Mouse (Mus musculus) left cerebral cortex, adult 6 months (tissue): ENCODE data around the gene Kat5. TPM values are rescaled to one million over a fixed set of nuclear protein-coding genes. Genes with fewer than 3 reads are reported as not detected.

Source experiments
- long read RNA-seq, 2 experiments: library from polyadenylated mRNA; unstranded; transcript quantifications; one replicate each; pipeline ENCODE4 v2.0.0; 2019 to 2020
- polyA plus RNA-seq: library from polyadenylated mRNA; unstranded; fragments of <200 nt; fragmentation: Nextera tagmentation; gene quantifications from 2 replicates; pipeline ENCODE4 v1.2.3, GENCODE M21; 2021

The Kat5 gene
- polyA plus RNA-seq = 57.2 and 58.7 TPM in 2 replicates
- long read RNA-seq, experiment 1, transcript Kat5-211 (11 exons, 1,960 nt) = major isoform, 55 of 265 reads
- long read RNA-seq, experiment 1, transcript Kat5-202 (12 exons, 1,905 nt) = minor isoform, 27 of 265 reads
- long read RNA-seq, experiment 1, transcript Kat5-201 (14 exons, 2,154 nt) = minor isoform, 37 of 265 reads
- long read RNA-seq, experiment 1, transcript Kat5-206 (13 exons, 1,386 nt) = minor isoform, 36 of 265 reads
- long read RNA-seq, experiment 1, partial matches to known transcripts = 82 of 265 reads
- long read RNA-seq, experiment 1, other reads (novel, unspliced or antisense) = 27 of 265 reads
- long read RNA-seq, experiment 2, transcript Kat5-206 (13 exons, 1,386 nt) = minor isoform, 6 of 65 reads
- long read RNA-seq, experiment 2, transcript Kat5-201 (14 exons, 2,154 nt) = minor isoform, 6 of 65 reads
- long read RNA-seq, experiment 2, transcript Kat5-211 (11 exons, 1,960 nt) = major isoform, 10 of 65 reads
- long read RNA-seq, experiment 2, partial matches to known transcripts = 35 of 65 reads
- long read RNA-seq, experiment 2, other reads (novel, unspliced or antisense) = 5 of 65 reads

DNA sequence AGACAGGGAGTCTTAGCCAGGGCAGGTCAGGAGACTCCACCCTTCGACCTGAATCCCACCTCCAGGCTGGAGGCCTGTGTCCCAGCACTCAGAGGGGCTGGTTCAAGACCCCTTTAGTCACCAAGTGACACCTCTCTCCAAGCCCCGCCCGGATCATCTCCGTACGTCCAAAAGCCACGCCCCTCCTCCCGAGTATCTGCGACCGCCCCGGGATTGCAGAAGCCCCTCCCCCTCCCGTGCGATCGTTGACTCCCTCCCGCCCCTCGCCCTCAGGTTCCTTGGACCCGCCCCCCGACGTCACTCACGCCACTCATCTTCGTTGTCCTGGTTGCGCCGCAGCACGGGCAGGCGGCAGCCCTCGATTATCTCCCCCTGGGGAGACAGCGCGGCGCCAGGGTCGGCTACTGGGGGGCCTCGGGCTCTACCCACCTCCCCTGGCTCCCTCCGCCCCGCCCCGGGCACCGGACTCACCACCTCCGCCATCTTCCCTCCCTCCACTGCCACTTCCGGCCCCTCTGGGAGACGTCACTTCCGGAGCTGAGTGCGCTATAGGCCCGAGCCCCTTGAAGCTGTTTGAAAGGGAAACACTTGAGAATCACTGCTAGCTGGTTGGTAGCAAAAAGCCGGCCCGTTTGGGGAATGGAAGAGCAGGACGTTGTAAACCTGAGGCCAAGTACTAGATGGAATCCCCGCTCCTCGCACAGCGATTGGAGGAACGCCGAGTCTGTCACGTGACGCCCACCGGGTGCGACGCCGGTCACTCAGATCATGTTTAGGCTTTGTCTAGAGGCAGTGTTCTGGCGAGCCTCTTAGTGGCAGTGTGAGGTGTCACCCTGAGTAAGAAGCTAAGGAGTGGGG is at the start of gene Kat5:
Gene Kat5, minus strand, starts transcription at position 691 of the 858 bp plus-strand sequence.

DNA sequence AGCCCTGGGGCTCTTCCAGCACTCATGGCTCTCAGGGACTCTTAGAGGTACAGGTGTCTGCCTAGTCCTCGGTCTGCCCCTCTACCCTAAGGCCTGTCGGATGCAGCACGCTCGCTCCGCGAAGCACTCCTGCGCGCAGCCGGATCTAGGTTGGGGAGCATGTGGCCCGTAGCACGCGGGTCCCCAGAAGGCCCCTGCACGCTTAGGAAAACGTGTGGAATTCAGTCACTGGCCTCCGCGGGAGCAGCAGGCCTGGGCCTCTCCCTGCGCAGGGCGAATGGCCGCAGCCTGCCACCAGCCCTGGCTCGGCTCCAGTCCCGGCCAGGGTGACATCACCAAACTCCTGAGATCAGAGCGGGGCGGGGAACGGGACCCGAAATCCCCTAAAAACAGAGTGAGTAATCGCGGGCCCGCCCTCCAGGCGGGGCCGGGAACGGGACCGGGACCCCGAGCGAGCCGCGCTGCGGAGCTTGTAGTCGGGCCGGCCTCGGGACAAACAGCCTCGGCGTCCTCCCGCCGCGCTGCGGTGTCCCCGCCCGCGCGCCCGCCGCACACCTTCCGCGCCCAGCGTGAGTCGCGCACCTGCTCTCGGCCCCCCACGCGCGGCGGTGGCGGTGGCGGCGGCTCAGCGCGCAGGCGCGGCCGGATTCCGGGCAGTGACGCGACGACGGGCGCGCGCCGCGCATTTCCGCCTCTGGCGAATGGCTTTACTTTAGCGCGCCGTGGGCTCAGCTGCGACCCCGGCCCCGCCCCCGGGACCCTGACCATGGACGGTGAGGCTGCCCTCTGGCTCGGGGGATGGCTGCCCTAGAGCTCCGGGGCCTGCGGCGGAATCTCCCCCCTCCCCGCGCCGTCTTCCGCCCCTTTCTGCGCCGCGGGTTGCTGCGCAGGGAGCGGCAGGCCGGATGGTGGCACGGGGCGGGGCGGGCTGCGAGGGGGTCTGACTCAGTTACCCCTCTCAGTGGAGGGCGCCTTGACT is 27.3 kb upstream of the Kat5 start, which contains the start of gene Rela:
Gene Rela, plus strand, starts transcription at position 415 of the 979 bp plus-strand sequence.

GRCm38 (mm10) chr19:5601752-5602541 is 8.1 kb downstream of the Kat5 start, which contains the start of gene Rnaseh2c:
Gene Rnaseh2c (plus strand): TSS chr19:5601873.

DNA sequence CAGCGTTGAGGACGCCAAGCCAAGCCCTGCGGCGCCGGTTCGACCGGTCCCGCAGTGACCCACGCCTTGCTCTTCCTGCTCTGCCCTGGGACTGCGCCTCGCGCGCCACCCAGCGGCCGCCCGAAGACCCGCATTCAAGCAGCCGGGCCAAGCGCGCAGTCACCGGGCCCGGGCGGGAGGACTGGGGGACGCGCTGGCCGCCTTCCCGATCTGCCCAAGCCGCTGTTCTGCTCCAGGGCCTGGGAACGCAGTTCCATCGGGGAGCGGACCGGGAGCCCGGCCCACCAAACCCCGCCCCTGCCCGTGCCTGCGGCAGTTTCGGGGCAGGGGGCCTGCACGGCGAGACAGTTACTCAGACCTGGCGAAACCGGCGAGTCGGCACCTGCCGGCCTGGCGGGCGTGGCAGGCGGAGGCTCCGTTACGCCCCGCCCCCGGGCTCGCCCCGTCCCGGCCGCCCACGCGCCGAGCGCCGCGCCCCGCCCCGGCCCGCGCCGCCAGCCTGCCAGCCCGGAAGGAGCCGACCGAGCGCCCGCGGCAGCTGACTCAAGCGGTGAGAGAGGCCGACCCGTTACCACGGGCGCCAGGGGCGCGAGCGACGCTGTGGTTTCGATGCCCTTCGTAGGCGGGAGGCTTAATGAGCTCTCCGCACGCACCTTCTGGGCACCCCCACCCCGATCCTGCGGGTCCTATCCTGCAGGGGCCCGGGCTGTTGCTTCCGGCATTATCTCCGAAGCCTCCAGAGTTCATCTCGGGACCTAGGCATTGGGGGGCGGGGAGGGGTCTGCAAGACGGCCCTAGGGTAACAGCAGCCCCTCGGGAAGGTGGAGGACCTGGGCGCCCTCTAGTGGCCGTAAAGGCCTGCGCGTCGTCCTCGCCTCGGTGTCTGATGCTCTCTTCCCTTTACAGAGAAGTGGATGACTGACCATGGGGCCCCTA is 42.2 kb downstream of the Kat5 start, which contains the start of gene Ap5b1:
Gene Ap5b1, plus strand, starts transcription at position 492 of the 936 bp plus-strand sequence.

GRCm38 (mm10) chr19:5560457-5561041 is 49.5 kb downstream of the Kat5 start, which contains the start of gene Ovol1:
Gene Ovol1 (minus strand): TSS chr19:5560646.

Other genes starting within 250 kb of the Kat5 start
- gene Eif1ad, start 243.5 kb downstream of the Kat5 start, polyA plus RNA-seq = 29.9 and 34.7 TPM in 2 replicates
- gene Banf1, start 243.1 kb downstream of the Kat5 start, polyA plus RNA-seq = 160 and 199 TPM in 2 replicates
- gene Sart1, start 221.5 kb downstream of the Kat5 start, polyA plus RNA-seq = 26.4 and 29.3 TPM in 2 replicates
- not detected in 2 replicates for gene Tsga10ip, start 207.7 kb downstream of the Kat5 start, polyA plus RNA-seq
- 166 and 215 TPM in 2 replicates for gene Drap1, start 185.3 kb downstream of the Kat5 start, polyA plus RNA-seq
- gene AI837181, start 185.1 kb downstream of the Kat5 start, polyA plus RNA-seq = 42.0 and 45.8 TPM in 2 replicates
- 0.19 TPM in 1 of 2 replicates, not detected in the other for gene Fosl1, start 162.7 kb downstream of the Kat5 start, polyA plus RNA-seq
- gene Ccdc85b, start 152.3 kb downstream of the Kat5 start, polyA plus RNA-seq = 20.7 and 40.8 TPM in 2 replicates
- 93.1 and 106 TPM in 2 replicates for gene Fibp, start 149.6 kb downstream of the Kat5 start, polyA plus RNA-seq
- gene Ctsw, start 141.7 kb downstream of the Kat5 start, polyA plus RNA-seq = 0.23 TPM in 1 of 2 replicates, not detected in the other
- gene Efemp2, start 136.3 kb downstream of the Kat5 start, polyA plus RNA-seq = 13.0 and 16.9 TPM in 2 replicates
- gene Mus81, start 121.8 kb downstream of the Kat5 start, polyA plus RNA-seq = 18.7 and 21.5 TPM in 2 replicates
- 823 and 1,622 TPM in 2 replicates for gene Cfl1, start 119.8 kb downstream of the Kat5 start, polyA plus RNA-seq
- not detected in 2 replicates for gene 1700020D05Rik, start 106.5 kb downstream of the Kat5 start, polyA plus RNA-seq
- 58.0 and 58.2 TPM in 2 replicates for gene Snx32, start 99.7 kb downstream of the Kat5 start, polyA plus RNA-seq
- not detected in 2 replicates for gene Ovol1, start 49.6 kb downstream of the Kat5 start, polyA plus RNA-seq
- gene Ap5b1, start 42.2 kb downstream of the Kat5 start, polyA plus RNA-seq = 2.8 and 3.6 TPM in 2 replicates
- gene Rnaseh2c, start 8.4 kb downstream of the Kat5 start, polyA plus RNA-seq = 63.2 and 67.2 TPM in 2 replicates
- 7.7 and 14.6 TPM in 2 replicates for gene Rela, start 27.2 kb upstream of the Kat5 start, polyA plus RNA-seq
- 5.4 and 5.9 TPM in 2 replicates for gene Sipa1, start 53.5 kb upstream of the Kat5 start, polyA plus RNA-seq
- gene Map3k11, start 78.5 kb upstream of the Kat5 start, polyA plus RNA-seq = 5.6 and 10.1 TPM in 2 replicates
- gene Pcnx3, start 78.7 kb upstream of the Kat5 start, polyA plus RNA-seq = 6.8 and 13.0 TPM in 2 replicates
- 0.38 and 0.49 TPM in 2 replicates for gene Kcnk7, start 94.1 kb upstream of the Kat5 start, polyA plus RNA-seq
- gene Ehbp1l1, start 116.1 kb upstream of the Kat5 start, polyA plus RNA-seq = 13.5 and 14.4 TPM in 2 replicates
- gene Fam89b, start 119.4 kb upstream of the Kat5 start, polyA plus RNA-seq = 22.3 and 26.6 TPM in 2 replicates
- 3.3 and 3.5 TPM in 2 replicates for gene Ltbp3, start 130.7 kb upstream of the Kat5 start, polyA plus RNA-seq
- gene Scyl1, start 161.2 kb upstream of the Kat5 start, polyA plus RNA-seq = 65.3 and 68.3 TPM in 2 replicates